Mouse (Mus musculus) common myeloid progenitor, adult 5-6 weeks (primary cell): ENCODE measurements around the gene Myo15. TPM values are rescaled to one million over a fixed set of nuclear protein-coding genes. Genes with fewer than 3 reads are reported as not detected.
"Not testable (repeated sequence)": the region's sequence is repeated elsewhere in the genome, so short reads cannot be mapped to it uniquely, and the experiment has no call there.

Source experiments
- ATAC-seq: replicated peaks from 2 replicates; pipeline ENCODE4 v1.8.0; 2016; ENCODE audit warnings: low read depth, mild to moderate bottlenecking, moderate TSS enrichment, inconsistent platforms; ENCODE audit not compliant: poor library complexity, severe bottlenecking
- total RNA-seq: library from RNA; stranded (forward); fragments of 200-1000, 187-1606 nt; gene quantifications from 2 replicates; pipeline ENCODE4 v1.2.3, GENCODE M21; 2017

The Myo15 gene
- total RNA-seq, 1 experiment from 2014 or later, result 0.09 TPM

DNA sequence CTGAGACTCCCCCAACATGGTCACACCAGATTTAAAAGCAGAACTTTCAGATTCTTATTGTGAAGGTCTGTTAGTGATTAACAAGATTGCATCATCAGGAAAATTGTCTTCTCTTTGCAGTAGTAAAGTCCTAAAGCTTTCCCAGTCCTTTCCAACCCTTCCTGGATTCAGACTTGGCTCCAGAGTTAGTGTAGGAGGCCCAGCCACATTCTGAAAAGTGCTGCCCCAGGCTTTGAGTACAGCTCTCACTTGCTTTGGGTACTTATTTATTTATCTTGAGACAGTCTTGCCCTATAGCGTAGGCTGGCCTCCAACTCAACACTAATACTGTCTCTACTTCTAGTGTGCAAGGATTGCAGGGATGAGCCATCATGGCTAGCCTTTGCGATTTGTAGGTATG is 71.6 kb downstream of the Myo15 start:
- no peak for ATAC-seq

- no peak for ATAC-seq
Observed at GRCm38 (mm10) chr11:60541831-60542230, 72.7 kb downstream of the Myo15 start.

DNA sequence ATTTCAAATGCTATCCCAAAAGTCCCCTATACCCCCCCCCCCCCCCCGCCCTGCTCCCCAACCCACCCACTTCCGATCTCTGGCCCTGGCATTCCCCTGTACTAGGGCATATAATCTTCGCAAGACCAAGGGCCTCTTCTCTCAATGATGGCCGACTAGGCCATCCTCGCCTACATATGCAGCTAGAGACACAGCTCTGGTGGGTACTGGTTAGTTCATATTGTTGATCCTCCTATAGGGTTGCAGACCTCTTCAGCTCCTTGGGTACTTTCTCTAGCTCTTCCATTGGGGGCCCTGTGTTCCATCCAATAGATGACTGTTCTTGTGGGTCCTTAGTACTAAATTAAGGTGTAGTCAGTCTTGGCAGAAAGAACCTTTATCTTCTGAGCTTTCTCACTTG is 74.1 kb downstream of the Myo15 start:
- ATAC-seq, result not testable (repeated sequence)

DNA sequence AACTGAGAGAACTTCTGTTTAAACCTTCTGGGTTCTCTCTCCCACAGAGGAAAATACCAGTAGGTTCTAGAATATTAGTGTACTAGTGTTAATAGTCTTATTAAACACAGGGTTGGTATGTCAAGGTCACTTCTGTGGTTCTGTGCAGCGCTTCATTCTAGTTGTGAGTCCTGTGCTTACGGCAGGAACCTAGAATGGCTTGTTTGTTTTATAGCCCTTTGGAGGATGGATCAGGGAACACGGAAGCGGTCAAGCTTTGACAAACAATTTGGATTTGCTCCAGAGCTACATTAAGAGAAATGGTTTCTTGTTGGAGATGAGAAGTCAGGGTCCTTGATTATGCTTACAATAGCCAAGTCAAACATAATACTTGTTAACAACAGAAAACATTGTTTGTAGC is 76.3 kb downstream of the Myo15 start:
- ATAC-seq, result no peak

DNA sequence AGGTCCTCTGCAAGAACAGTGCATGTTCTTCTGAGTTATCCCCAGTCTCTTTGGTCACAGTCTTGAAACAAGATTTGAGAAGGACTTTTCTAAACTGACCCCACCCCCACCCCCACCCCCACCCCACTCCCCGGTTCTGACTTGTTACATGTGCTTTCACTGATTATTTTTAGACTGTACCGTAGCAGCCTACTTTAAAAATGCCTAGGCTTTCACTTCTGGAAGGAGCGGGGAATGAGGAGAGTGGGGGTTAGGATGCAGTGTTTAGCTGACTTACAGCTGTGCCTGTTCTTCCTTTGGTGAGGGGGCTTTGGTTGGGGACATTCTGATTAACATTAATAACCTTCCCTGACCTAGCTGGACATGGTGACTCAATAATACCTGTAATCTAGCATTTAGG is 79.0 kb downstream of the Myo15 start:
- ATAC-seq, result no peak

DNA sequence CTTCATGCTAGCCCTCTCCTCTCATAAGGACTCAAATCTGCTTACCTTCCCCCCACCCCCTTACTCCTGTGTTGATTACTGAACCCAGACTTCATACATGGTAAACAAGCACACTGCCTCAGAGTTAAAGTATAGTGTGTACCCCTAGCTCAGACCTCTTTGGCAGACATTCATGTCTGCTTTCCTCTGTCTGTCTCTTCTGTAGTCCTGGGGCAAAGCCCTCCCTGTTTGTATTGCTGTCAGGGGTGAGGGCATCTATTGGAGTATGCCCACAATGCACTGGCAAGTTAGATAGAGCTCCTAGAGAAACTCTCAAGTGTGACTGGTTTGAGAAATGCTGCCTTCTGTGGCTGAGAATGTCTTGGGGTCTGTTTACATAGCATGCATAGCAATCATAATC is 84.0 kb downstream of the Myo15 start:
- ATAC-seq, result no peak

DNA sequence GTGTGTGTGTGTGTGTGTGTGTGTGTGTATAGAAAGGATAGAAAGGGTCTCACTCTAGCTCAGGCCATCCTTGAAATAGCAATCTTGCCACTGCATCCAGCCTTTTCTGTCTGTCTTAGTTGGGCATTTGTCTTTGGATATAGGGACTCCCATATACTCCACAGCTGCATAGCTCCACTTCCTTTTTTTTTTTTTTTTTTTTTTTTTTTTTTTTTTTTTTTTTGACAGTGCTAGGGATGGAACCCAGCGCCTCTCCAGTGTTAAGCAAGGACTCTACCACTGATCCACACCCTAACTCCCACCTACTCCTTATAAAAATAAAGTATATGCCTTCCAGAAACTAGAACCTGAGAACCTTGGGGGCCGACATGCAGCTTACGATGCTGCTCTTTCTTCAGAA is 88.5 kb downstream of the Myo15 start:
- ATAC-seq, result no peak

- peak; percentile 90 for ATAC-seq
Observed at GRCm38 (mm10) chr11:60559342-60559741, 90.2 kb downstream of the Myo15 start.

DNA sequence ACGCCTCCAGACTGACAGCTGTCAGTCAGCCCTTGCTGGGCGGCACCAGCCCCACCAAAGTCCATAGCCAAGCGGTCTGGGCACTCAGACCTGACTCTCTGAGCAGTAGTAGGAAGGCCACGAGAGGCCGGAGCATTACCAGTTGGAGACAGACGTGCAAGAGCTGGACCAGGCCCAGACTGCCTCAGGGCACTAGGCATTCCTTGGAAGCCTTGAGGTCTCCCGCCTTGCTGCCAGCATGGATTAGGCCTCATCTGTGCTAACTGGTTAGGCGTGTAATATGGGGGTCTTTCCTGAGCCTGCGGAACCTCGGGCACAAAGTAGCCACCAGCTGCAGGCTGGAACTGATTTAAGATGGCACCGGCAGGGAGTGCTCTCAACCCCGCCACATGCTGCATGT is 104.9 kb downstream of the Myo15 start:
- not testable (repeated sequence) for ATAC-seq

Other genes with a start within 250 kb of the Myo15 start
- 32.9 and 58.8 TPM in 2 replicates for gene Srebf1, start 246.8 kb upstream of the Myo15 start, total RNA-seq
- gene Tom1l2, start 116.4 kb upstream of the Myo15 start, total RNA-seq, result 3.2 and 7.1 TPM in 2 replicates
- gene Drc3, start 116.0 kb upstream of the Myo15 start, total RNA-seq, result 1.6 TPM in 1 of 2 replicates, not detected in the other
- gene Gid4, start 52.2 kb upstream of the Myo15 start, total RNA-seq, result 36.5 and 41.0 TPM in 2 replicates
- 46.2 and 57.6 TPM in 2 replicates for gene Atpaf2, start 50.9 kb upstream of the Myo15 start, total RNA-seq
- 87.4 and 98.2 TPM in 2 replicates for gene Drg2, start 14.7 kb upstream of the Myo15 start, total RNA-seq
- gene Alkbh5, start 67.0 kb downstream of the Myo15 start, total RNA-seq, result 30.4 and 31.4 TPM in 2 replicates
- gene Llgl1, start 230.4 kb downstream of the Myo15 start, total RNA-seq, result 7.1 and 10.4 TPM in 2 replicates